Mouse (Mus musculus): Measurements from ENCODE around the gene Arhgap15.

DNA sequence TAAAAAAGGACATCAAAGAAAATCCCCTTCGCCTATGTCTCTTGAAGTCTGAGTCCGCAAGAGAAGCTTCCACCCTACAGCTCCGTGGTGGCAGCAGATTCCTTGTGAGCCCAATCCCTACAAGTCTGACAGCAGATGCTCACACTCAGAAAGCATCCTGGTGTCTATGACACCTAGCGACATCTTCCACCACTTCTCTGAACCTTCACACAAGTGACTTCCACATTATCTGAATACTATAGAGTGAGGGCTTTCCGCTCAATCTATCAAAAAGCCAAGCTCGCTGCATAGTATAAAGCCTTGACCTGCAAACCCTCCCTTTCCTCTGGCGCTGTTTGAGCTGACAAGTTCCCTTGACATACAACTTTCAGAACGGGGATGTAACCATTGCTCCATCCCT lies 645.2 kb downstream of the Arhgap15 start:
- no peak for TF ChIP-seq CTCF (IDR thresholded peaks at IDR 0.05; ENCODE audit: low read depth)
- no peak for TF ChIP-seq EP300 (IDR thresholded peaks at IDR 0.05; ENCODE audit: low read depth)
